Mouse (Mus musculus): Measurements from ENCODE around the gene Rdx.
"Not testable (repeated sequence)": the region's sequence is repeated elsewhere in the genome, so short reads cannot be mapped to it uniquely, and the experiment has no call there.

Gene Rdx

DNA sequence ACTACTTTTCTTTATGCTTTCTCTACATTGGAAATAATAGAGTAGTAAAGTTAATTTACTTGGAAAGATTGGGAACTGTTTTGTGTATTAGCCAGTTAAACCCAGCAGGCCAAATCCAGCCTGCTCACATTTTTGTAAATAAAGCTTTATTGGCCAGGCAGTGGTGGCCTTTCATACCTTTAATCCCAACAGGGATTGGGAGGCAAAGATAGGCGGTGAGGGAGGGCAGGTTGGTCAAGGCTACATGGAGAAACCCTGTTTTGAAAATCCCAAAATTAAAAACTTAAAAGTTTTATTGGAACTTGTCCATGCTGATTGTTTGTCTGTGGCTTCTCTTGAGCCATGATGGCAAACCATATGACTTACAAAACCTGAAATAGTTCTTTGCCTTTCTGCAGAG, 5.2 kb downstream of the Rdx start:
- DNase-seq (ENCODE audit: low spot score in 2 of 2): no peak

DNA sequence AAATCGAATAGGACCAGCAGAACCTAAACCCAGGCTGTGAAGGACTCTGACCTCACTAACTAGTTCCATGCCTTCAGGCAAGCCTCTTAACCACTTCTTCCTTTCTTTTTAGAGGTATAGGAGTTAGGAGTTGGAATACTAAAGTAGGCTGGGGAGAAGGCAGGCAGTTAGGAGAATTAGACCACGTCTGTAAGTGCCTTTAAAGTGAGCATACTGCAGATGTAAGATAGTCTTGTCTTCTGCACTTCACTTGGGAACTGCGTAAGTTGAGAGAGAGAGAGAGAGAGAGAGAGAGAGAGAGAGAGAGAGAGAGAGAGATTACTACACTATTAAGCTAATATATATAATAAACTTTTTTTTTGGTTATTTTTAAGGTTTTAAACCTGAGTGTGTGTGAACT, 8.3 kb downstream of the Rdx start:
- no peak for DNase-seq (ENCODE audit: low spot score in 2 of 2)

DNA sequence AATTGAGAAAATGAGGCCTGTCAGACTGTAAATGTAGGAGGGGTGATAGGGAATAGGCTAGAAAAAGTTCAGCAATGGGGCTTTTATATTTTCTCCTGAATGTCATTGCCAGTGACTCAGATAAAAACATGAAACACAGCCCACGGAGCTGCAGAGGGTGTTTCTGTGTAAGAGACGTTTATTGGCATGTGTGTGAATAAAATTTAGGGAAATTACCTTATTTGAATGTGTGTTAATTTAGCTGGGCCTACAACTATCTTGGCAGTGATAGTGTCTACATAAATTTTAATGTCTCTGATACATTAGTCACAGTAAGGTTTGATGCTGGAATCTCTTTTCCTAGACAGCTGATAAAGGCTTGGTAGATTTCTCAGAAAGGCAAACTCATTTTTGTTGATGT, 12.8 kb downstream of the Rdx start:
- no peak for DNase-seq (ENCODE audit: low spot score in 2 of 2)

DNA sequence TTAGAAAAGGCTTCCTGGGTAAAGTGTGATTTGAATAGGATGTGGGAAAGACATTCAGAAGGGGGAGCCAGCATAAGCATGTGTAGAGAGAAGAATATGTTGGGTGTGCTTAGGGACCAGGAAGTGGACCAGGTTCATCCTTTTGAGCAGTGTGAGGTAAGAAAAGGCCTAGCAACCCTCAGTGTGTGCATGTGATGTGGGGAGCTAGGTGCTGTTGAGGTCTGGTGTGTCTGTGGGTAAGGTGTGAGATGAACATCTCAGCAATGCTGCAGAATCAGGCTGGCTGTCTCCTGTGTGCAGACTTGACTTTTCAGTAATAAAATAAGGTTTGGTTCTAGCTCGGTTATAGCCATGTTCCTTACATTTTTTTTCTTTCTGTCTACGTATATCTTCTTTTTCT, 23.1 kb downstream of the Rdx start:
- no peak for DNase-seq (ENCODE audit: low spot score in 2 of 2)

DNA sequence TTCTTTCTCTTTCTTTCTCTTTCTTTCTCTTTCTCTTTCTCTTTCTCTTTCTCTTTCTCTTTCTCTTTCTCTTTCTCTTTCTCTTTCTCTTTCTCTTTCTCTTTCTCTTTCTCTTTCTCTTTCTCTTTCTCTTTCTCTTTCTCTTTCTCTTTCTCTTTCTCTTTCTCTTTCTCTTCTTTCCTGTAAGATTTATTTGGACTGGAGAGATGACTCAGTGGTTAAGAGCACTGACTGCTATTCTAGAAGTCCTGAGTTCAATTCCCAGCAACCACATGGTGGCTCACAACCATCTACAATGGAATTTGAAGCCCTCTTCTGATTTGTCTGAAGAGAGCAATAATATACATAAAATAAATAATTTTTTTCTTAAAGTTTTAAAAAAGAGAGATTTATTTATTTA, 24.4 kb downstream of the Rdx start:
- not testable (repeated sequence) for DNase-seq (ENCODE audit: low spot score in 2 of 2)

DNA sequence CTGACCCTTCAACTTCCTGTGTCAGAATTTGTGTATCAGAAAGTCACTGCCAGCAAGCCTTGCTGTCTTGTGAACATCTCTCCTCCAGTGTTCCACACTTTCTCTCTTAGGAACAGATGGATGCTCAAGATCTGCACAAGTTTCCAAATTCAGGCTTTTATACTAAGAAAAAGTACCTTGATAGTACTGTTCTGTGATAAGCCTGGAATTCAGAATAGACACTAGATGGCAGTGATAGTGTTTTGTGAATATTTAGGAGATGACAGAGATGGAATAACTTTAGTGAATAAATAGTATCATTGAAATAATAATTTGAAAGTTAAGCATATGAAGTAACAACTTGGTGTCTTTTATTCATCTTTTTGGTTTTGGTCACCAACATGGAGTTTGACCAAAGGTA, 25.2 kb downstream of the Rdx start:
- DNase-seq (ENCODE audit: low spot score in 2 of 2): no peak

DNA sequence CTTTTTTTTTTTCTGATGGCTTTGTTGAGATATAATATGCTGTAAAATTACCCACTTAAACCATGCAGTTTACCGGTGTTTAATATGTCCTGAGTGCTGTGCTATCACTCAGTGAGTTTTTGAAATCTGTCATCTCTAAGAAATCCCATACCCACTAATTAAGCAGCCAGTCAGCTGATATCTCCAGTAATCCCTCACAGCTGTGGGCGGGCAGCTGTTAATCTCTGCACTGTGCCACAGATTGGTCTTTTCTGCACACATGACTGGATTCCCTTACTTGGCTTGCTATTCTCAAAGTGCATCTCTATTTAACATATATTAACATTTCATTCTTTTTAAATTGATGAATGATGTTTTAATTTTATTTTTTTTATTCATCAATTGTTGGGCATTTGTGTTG, 29.1 kb downstream of the Rdx start:
- DNase-seq (ENCODE audit: low spot score in 2 of 2): no peak

DNA sequence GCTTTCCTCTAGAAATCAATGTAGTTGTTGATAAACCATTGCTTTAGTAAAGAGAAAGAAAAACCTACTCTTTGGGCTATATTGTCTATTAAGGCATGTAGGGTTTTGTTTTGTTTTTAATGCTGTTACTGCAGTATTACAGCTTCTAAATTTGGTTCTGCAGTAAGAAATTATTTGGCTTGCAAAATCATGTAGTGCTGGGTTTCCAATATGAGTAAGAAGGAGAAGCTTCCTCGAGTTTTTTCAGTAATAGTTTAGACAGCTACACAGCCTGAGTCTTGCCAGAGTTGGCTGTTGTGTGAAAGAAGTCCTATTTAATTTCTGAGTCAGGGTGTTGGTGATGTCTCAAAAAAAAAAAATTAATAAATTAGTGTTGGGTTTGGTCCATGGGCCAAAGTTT, 30.7 kb downstream of the Rdx start:
- DNase-seq (ENCODE audit: low spot score in 2 of 2): no peak

DNA sequence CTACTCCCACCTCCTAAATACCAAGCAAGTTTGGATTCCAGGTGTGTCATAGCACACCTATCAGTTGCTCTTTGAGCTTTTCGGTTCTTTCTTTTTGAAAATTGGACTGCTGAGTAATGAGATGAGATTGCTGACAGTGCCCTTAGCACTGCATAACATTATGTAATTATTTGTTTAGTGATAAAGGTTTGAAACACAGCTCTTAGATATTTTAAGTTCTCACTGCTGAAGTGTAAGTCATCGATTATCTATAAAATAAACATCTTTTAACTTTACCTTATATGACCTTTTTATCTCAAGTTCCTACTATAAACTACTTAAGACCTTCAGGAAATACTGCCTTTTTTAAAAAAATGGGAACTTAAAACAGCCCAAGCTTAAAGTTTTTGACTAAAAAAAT, 35.0 kb downstream of the Rdx start:
- no peak for DNase-seq (ENCODE audit: low spot score in 2 of 2)

DNA sequence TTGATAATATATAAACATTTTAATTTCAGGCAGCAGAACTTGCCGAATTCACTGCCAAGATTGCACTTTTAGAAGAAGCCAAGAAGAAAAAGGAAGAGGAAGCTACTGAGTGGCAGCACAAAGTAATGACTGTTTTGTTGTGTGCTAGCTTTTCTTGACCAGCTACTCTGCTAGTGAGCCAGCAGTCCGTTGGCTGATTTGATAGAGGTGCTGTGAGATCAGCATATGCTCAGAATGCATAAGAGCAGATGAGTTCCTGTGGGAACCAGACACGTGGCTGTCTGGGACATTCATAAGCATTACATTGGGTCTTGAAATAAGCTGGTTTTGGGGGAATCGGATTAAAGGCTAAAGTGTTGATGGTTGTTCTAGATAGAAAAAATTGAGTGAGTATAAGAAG, 35.4 kb downstream of the Rdx start:
- DNase-seq (ENCODE audit: low spot score in 2 of 2): no peak

DNA sequence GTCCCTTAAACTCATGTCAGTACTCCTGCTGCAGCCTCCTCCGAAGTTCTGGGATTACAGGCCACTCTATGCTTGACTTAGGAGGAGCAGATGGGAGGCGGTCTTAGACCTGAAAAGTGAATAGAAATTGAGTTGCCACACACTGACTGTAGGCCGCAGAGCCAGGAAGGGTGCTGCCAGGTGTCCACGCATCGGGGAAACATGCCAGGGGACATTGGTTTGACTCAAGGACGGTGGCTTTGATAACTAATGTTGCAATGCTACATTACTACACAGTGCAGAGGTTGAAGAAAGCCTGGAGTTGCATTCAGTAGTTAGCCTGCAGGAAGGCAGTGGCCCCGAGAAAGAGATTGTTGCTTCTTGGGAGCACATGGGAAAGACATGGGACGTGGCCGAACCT, 44.8 kb downstream of the Rdx start:
- no peak for DNase-seq (ENCODE audit: low spot score in 2 of 2)

DNA sequence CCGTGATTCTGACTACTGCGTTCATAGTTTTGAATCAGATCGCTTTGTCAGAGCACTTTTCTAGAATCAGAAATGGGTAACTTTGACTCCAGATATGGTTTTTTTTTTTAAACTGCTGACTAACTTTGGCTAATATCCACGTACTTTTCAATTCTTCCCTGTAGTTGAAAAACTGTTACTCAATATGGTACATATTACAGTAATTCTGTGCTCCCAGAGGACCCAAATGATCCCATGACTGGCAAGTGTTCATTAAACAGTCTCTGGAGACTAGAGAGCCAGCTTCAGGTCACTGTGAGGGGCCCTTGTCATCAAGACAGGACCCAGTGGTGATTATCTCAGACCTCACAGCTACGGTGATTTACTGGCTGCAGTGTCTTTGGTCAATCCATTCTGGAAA, 45.3 kb downstream of the Rdx start:
- DNase-seq (ENCODE audit: low spot score in 2 of 2): no peak

DNA sequence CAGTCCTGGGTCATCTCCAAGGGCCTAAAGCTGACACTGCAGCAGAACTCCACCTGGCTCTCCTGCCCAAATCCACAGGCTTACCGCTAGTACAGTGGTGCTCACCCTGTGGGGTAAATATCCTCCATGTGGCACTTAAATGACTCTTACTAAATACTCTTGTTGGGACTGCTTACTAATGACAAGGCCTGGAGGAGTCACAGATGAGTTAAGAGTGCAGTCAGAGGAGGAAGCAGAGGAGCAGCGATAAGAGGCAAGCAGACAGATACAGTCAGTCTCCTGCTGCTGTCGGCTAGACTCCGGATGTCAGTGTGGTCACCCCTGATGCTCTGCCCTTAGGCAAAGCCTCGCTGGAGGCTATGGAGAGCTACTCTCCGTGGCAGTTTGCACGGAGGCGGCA, 46.1 kb downstream of the Rdx start:
- DNase-seq (ENCODE audit: low spot score in 2 of 2): no peak

DNA sequence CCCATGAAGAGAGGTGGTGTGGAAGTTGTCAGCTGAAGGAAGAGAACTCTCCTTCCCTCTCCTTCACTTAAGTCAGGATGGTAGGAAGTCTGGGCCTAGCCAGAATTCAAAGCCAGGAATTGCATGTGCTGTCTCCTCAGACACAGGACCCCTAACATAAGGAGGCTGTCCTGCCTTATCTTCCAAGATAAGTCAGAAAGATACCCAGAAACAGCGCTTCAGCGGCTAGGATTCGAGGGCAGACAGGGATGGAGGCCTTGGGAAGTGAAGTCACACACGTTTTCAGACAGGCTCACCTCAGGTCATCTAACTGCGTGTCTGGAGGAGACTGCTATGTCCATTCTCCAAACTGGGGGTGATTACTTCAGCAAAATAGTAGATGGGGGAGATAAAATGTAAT, 47.0 kb downstream of the Rdx start:
- no peak for DNase-seq (ENCODE audit: low spot score in 2 of 2)

DNA sequence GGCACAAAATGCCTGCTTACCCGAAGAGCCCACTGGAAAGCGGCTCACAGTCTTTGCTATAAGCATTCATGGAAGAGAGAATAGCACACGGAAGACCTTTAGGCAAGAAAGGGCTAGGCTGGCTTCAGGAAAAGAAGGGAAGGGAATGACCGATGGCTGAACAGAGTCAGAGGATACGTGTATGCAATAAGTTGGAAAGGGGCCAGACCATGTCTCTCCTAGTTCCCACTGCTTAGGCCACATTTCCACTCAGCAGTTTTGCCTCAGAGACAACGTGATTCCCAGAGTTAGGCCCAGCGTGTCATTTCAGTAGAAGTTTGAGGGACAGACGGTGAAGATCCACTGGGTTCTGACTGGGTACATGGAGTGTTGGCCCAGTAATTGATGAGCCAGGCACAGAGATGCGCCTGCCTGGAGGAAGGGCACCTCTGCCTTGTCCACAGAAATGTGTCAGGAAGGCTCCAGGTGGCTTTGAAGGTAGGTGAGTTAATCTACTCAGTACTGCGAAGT, 47.6 kb downstream of the Rdx start:
- no peak for DNase-seq (ENCODE audit: low spot score in 2 of 2)

DNA sequence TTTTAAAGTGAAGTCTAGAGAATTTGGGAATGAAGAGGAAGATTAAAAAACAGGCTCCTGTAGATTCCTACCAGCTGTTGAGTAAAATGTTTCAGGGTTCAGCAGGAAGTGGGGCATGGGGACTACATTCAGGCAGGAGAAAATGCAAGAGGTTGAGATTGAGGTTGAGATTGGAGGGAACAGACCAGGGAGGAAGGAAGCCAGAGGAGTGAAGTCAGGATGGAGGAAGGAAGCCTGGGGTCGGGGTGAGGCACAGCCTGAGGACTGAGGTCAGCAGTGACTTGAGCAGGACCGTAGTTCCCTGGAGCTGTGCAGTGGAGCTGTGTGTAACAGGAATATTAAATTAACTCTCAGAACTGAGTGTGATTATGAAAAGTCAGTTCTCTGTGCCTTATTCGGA, 48.7 kb downstream of the Rdx start:
- DNase-seq (ENCODE audit: low spot score in 2 of 2): no peak

DNA sequence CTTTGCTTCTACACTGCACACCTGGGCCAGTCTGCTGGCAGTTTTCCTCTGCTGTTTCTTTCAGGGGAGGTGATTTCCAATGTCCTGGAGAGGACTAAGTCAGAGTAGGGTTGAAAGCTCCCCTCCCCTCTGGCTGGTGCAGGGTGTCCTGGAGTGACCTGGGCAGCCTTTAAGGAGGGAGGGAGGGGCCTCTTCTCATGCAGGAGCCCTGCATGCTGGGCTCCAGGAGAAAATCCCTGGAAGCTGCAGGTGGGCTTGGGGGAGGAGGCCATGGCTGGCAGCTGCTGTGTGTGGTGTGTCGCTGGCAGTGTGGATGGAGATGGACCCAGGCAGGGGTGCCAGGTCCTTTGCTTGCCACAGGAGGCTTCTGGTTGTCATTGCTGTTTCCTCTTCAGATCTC, 50.4 kb downstream of the Rdx start:
- no peak for DNase-seq (ENCODE audit: low spot score in 2 of 2)

DNA sequence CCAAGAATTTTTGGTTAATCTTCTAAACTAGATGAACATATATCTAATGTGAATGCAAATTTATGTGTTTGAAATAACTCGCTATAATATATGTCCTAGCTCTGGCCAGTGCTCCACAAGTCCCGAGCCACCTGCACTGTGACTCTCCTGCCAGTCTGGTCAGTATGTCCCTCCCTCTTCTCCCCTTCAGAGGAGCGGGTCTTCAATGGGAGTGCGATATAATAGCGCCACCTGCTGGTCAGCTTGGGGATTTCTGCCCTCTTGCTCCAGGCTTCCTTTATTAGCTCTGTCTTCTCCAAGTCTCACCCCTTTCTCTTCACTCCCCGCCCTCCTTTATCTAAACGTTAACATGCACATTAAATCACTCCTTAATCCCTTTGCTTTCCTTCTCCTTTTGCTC, 51.6 kb downstream of the Rdx start:
- DNase-seq (ENCODE audit: low spot score in 2 of 2): peak in 1 of 2 experiments; percentile 84

DNA sequence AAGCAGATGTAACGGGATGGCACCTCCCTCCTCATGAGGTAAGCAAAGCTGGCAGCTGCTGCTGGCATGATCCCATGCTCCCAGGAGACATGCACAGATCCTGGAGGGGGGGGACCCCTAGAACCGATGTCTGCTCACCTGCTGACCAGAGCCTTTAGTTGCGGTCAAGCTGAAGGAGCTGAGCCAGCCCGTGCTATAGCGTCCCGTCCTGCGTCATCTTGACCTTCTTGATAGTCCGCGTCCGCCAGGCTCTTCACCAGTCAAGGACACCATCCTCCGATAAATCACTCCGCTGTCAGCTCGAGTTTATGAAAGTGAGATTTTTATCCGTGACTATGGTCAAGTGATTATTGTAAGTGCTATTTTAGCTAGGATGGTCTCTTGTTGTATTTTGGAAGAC, 53.5 kb downstream of the Rdx start:
- DNase-seq (ENCODE audit: low spot score in 2 of 2): no peak

DNA sequence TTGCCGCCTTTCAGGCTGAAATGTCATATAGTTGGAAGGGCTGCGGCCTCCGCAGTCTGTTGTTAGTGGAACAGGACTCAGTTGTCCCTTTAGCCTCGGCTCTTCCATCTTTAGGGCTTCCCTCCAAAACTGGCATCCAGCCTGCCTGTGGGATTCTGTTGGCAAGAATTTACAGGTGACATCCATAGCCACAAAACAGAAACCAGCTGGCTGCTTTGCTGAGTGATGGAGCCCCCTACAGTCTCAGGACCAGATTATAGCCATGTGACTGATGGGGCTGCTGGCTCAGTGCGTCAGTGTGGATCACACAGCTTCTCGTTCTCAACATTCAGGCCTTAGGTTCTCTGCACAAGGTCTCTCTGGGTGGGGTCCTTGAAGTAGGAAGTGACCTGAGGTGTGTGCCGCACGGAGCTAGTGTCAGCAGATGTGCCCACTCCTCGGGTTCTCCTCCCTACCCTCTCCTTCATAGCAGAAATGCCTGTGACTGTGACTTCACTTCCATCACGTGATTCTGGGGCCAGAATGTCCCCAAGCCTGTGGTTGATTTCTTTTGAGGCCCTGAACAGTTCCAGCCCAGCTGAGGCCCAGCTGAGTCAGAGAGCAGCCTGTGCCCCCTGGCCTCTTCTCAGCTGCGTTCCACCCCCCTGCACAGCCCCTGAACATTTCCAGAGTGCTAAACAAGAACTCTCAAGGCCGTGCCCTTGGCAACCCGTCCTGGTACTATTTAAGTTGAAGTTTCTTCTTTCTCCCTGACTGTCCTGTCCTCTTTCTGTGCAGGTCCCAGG, 55.3 kb downstream of the Rdx start:
- DNase-seq (ENCODE audit: low spot score in 2 of 2): no peak

DNA sequence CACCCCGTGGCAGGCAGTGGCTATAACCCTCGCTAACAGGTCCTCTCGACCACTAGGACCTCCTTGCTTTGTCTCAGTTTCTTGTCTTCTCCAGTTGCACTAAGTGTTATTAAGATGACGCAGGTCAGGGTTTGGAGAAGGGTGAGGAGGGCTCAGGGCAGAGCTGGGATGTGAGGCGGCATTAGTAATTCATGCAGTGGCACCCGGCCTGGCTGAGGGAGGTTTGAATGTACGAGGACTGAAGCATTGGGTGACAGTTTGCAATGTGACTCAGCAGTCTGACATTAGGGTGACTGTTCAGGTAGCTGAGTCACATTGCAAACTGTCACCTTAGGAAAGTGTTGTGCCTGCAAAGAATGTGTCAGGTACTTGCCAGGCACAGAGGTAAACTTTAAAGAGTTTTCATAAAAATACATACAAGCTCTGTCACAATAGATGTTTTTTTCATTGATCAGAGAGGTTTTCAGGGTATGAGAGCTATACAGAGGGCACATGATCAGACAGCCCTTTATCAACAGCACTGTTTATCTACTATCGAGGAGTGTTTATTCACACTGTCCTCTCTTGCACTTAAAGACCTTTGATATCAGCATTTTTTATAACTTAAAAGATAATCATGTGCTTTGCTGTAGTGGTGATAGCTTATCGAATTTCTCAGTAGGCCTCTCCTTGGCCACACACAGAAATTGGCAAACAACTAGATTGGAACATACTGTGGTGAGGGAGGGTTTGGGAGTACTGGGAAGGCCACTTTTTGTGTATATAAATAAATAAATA, 56.7 kb downstream of the Rdx start:
- DNase-seq (ENCODE audit: low spot score in 2 of 2): no peak

DNA sequence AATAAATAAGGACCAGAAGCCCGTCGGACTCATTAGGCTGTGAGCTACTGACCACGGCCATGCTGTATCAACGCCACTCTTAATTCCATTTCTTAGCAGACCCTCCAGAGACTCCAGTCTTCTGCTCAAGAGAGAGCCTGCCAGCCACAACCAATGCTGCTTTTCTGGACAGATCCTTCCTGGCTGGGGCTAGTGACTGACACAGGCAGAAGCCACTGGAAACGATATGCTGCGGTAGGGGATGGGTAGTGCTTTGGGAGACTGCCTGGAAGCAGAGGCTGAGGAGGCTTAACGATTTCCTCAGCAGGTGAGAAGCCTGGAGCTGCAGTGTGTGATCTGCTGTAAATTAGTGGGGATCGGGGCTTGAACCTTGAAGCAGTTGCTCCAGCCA, 57.2 kb downstream of the Rdx start:
- DNase-seq (ENCODE audit: low spot score in 2 of 2): no peak

DNA sequence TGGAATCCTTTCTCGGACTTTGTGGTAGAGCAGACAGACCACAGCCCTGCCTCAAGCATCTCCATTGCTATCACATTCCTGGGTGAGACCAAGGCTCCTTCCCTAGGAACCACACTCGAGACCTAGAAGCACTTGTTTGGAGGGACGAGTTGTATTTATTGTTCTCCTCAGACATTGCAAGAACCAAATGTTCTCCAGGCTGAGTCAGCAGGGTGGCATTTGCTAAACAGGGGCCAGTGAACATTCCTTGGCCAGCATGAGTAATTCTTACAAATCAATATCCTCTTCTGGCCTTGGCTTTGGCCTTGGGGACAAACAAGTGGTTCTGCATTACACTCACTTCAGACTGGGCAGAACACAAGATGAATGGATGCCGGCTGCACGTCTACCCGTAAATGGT, 58.5 kb downstream of the Rdx start:
- DNase-seq (ENCODE audit: low spot score in 2 of 2): no peak
